Mouse (Mus musculus) common myeloid progenitor, adult 5-6 weeks (primary cell): ENCODE measurements around the gene Mtss1l. TPM values are rescaled to one million over a fixed set of nuclear protein-coding genes. Genes with fewer than 3 reads are reported as not detected.

ENCODE experiments used
- ATAC-seq: replicated peaks from 2 replicates; pipeline ENCODE4 v1.8.0; 2016; ENCODE audit warnings: low read depth, mild to moderate bottlenecking, moderate TSS enrichment, inconsistent platforms; ENCODE audit not compliant: poor library complexity, severe bottlenecking
- total RNA-seq: library from RNA; stranded (forward); fragments of 200-1000, 187-1606 nt; gene quantifications from 2 replicates; pipeline ENCODE4 v1.2.3, GENCODE M21; 2017

The Mtss1l gene
- total RNA-seq, 1 experiment from 2014 or later: 1.4 TPM

DNA sequence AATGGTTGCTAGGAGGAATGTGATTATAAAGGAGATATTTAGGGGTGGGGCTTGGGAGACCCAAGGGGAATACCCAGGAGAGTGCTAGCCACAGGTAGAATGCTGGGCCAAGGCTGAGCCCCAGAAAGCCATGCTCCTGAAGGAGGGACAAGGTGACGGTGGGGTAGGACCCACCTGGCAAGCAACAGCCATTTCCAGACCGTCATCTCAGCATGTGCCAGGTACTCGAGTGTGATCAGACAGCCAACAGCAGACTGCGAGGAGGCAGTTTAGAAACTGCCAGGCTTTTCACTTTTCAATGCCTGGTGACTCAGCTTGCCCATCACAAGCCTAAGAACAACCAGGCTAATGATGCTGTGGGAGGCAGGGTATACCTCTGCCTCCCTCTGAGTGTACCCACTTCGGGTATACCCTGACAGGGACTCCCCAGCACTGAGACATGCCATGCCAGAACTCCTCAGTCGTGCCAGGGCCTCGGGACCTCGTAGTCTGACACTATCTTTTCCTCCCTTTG is 10.1 kb downstream of the Mtss1l start:
- ATAC-seq: no peak

DNA sequence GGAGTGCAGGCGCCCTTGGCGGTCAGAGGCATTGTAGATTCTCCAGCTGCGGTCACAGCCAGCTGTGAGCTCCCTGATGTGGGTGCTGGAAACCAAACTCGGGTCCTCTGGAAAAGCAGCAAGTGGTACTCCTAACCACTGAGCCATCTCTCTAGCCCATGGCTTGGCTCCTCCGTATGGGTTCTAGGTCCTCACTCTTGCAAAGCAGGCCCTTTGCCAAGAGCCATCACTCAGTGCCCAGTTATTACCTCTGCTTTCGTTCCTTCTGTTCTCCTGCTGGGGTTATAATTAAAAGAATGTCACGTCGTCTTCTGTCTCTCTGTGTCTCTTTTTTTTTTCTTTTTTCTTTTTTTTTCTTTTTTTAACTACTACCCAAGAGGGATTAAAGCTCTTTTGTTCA is 11.8 kb downstream of the Mtss1l start:
- no peak for ATAC-seq

DNA sequence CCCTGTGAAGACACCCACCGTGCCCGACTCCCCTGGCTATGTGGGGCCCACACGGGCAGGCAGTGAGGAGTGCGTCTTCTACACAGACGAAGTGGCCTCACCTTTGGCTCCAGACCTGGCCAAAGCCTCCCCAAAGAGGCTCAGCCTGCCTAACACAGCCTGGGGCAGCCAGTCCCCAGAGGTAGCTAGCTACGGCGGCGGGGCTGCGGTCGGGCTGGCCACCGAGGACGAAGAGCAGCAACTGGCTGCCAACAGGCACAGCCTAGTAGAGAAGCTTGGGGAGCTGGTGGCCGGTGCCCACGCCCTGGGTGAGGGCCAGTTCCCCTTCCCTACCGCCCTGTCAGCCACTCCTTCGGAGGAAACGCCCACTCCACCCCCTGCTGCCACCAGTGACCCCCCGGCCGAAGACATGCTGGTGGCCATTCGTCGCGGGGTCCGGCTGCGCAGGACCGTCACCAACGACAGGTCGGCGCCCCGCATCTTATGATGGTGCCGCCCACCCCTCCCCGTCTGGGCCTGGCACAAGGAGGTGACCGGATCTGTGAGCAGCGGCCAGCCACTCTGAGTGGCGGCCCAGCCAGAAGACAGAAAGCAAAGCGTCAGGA is 17.4 kb downstream of the Mtss1l start:
- no peak for ATAC-seq

DNA sequence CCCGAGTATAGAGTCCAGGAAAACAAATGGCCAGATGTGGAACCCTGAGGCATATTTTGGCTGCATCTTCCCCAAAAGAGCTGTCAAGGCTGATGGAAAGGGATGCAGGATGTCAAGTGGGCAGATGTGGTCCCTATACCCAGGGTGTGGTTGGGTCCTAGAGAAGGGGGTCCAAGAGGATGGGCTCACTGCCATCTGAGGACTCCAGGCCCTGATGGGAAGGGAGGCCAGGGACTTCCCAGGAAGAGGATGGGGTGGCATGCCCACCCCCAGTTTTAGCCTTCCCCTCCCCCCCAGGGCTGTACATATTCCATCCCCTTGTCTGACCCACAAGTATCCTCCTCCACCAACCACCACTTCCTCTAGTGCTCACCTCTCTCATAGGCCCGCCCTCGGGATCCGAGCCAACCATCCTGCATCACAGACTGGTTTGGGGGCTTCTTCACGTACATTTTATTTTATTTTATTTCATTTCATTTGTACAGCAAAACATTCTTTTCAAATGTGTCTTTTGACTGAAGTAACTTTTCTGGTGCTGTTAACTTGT is 19.4 kb downstream of the Mtss1l start:
- ATAC-seq: no peak

DNA sequence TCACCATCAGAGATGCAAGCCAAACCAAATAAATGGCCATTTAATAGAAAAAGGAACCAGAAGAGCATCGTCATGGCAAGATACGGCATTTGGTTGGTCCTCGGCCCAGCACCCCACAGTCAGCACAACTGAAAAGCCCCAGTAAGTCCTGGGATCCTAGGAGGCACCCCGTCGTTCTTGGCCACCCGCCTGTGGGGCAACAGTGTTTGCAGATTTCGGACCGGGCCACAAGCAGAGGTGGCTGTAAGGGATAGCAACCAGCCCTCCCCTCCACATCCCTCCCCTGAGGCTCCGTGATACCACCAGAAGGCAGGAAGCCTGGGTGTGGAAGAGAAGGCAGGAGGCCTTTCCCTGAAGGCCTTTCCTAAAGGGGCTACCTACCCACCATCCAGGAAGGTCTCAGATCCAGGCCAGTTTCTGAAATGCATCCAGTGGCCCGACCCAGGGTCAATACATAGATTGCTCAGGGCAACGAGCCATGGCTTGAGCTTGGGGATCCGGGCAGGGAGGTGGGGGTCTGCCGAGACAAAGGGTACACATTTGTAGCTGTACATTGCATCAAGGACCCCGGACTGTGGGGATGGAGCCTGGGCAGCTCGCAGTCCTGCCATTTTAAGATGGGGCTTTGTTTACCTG is 20.7 kb downstream of the Mtss1l start:
- no peak for ATAC-seq

DNA sequence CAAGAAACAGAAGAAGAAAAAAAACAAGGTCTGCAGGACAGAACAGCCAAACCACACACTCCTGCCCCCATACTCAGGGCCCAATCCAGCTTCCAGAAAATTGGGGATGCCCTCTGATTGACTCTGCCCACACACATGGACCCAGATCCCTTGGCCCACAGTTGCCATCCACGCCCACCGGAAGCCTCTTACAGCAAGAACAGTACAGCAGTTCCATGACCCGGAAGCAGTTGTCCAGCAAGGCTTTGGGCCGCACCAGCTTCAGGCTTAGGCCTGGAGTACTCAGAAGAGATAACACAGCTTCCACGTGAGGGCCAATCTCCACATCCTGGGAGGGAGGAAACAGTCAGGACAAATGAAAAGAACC is 21.2 kb downstream of the Mtss1l start:
- ATAC-seq: no peak

DNA sequence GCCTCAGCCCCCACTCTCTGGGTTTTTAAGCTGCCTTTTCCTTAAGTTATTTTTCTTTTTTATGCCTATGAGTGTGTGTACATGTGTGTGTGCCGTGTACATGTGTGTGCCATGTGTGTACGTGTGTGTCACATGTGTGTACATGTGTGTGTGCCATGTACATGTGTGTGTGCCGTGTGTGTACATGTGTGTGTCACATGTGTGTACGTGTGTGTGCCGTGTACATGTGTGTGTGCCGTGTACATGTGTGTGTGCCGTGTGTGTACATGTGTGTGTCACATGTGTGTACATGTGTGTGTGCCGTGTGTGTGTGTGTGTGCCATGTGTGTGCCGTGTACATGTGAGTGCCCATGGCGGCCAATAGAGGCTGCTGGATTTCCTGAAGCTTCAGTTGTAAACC is 23.9 kb downstream of the Mtss1l start:
- no peak for ATAC-seq

DNA sequence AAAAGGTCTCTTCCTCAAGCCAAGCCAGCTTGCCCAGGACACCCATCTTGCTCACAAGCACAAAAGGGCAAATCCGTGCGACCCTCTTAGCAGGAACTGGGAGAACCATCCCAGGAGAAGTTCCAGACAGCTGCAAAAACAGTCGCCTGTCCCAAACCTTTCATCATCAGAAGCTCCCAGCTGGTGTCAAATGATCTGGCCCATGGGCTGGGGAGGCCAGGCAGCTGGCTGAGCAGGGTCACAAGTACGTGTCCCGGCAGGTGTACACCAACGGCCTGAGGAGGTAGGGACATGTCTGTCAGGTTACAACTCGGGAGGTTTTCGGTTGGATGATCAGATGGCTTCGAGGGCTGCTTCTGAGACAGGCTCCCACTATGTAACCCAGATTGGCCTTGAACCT is 25.4 kb downstream of the Mtss1l start:
- ATAC-seq: no peak

DNA sequence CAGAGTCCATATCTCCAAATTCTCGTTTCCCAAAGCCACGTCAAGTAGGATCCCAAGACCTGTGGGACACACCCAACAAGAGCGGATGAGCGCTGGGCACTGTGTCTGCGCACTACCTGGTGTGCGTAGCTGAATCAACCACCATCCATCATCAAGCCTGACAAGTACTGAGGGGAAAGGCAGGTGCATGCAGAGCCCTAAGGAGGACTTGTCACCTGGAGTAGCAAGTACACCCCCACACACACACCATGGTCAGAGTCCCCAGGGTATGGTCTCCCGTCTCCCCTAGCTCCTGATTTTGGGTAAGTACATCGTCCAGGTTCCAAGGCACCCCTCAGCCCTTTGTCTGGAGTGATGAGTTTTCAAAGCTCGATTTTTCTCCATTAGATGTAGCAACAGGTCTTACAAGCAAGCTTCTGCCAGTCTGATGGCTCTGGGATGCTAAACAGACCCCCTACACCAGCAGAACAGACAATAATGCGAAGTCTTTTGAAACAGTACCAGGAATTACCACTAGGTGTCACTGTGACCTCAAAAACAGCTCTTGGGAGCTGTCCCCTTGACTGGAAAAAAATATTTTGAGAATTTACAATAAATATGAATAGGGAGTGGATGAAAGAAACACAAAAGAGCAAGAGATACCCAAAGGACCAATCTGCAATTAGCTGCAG is 28.4 kb downstream of the Mtss1l start:
- ATAC-seq: peak; percentile 65

DNA sequence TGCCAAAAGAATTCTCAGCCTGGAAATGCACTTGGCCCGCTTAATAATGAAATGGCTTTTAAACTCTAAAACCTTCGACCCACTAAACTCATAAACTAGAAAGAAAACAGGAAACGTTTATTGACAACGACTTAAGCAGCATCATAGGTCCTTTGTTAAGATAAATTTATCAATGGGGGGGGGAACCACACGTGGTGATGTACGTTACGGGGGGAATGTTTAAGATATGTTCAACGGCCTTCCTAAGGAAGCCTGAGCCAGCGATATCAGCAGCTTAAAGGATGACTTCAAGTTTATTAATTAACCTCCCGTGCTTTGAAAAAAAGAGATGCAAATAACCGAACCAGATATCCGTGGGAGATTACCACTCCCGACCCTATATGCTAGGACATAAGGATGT is 29.0 kb downstream of the Mtss1l start:
- ATAC-seq: no peak

GRCm38 (mm10) chr8:110751490-110751889 is 30.2 kb downstream of the Mtss1l start:
- no peak for ATAC-seq

DNA sequence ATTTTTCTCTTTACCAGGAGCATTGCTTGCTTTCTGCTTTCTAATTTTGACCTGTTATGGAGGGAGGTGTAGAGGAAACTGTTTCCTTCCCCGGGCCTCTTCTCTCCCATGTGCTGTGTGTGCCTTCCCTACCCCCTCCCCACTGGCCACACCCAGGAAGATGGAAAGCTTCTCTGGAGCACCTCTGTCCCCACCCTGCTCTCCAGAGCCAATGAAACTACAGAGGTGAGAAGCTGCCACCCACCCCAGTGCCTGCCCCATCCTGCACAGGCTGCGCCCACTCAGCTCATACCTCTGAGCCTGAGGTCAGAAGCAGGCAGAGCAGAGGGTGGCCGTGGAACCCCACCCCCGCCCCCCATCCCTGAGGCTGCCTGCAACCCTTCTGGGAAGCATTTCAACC is 33.4 kb downstream of the Mtss1l start:
- no peak for ATAC-seq

- ATAC-seq: no peak
Measured at GRCm38 (mm10) chr8:110755511-110756170, 34.4 kb downstream of the Mtss1l start.

- ATAC-seq: no peak
Measured at GRCm38 (mm10) chr8:110756196-110756595, 34.9 kb downstream of the Mtss1l start.

DNA sequence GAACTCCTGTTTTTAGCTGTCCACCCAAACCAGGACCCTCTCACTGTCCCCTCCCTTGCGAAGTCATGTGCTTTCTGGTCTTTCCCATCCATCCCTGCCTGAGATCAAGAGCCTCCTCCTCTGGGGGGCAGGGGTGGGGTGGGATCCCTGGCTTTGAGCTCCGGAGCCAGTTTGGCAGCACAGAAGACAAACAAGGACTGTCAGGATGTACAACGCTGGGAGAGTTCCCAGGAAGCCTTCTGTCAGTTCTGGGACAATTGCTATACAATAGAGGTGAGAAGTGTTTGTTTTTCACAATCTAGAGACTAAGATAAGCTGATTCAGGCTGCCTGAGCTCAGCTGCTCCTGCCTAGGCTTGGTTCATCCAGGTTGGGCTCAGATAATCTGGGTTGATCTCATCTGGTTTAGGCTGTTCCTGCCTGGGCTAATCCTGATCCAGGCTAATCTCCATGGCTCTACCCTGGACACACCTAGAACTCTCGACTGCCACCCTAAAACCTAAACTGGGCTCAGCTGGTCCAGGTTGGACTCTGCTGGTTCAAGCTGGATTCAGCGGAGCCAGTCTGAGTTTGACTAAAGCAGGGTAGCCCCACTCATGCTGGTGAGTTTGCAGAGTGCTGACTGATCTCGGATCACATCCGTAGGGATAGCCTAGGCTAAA is 39.1 kb downstream of the Mtss1l start:
- ATAC-seq: no peak

DNA sequence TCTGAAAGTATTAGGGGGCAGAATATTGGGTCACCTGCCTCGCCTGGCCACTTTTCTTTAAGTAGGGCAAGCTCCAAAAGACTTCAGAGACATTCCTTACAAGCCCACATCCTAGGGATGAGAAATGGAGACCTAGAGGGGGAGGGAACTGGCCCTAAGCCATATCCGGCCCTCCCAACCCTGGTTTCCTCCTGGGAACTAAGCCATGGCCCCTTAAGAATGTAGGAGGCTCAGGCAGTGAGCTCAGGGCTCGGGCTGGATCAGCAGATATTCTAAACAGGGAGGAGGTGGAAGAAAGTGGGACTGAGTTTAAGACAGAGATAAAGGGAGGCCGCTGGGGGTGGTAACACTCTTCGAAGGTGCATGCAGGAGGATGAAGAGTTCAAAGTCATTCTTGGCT is 39.9 kb downstream of the Mtss1l start:
- no peak for ATAC-seq

GRCm38 (mm10) chr8:110761988-110762387 is 40.7 kb downstream of the Mtss1l start:
- ATAC-seq: no peak

- ATAC-seq: no peak
Measured at GRCm38 (mm10) chr8:110764671-110765070, 43.4 kb downstream of the Mtss1l start.

GRCm38 (mm10) chr8:110767261-110767660 is 46.0 kb downstream of the Mtss1l start:
- no peak for ATAC-seq

DNA sequence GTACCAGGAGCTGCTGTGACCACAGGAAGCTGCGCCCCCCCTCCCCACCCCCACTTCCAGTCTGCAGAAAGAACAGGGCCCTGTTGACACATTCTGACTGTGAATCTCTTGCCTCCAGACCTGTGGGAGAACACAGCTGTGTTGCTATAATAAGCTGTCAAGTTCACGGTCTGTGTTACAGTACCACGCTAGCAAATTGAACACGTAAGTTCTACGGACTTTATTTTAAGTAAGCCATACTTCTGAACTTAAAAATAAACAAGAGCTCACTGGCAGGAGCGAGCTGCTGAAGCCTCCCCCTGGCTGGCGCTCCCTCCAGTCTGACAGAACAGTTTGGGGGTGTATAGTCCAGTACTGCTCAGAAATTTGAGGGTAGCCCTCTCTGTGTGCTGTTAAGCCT is 51.2 kb downstream of the Mtss1l start:
- ATAC-seq: no peak
